Mouse (Mus musculus): ENCODE measurements around the gene Prss30. TPM values are rescaled to one million over a fixed set of nuclear protein-coding genes. Genes with fewer than 3 reads are reported as not detected.

Gene Prss30
- total RNA-seq (2014; fragmentation: Nextera tagmentation), result not detected in 2 replicates
- not detected in 2 replicates for total RNA-seq (2017)
- not detected in 2 replicates for polyA plus RNA-seq (2012)

DNA sequence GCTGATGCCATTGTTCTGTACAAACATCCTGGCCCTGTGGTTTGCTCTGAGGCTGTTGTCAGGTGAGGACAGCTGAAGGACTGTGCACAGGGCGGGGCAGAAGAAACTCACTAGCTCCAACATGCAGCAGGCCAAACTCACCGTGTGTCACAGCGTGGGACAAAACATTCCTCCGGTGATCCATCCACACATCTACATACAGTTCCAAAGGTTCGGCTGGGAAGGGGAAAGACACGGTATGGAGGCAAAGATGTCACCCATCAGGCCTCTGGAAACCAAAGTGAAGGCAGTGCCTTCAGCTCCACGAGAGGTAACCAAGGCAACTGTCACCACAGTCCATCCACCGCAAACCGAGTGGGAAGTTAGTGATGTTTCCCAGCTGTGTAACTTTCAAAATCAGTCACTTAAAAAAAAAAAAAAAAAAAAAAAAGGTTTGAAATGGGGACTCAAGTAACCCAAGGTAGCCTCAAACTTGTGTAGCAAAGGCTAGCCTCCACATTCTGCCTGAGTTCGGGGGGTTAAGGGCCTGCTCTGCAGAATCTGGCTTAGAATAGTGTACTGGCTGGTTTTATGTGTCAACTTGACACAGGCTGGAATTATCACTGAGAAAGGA lies at the start of gene Prss30:
Prss30 (minus strand) TSS at position 270 of the 613 bp plus-strand sequence.
- Histone ChIP-seq H3K36me3 (replicated peaks) (no peaks in the 10 kb centered on the region), H3K4me1 (ENCODE audit: insufficient read depth, low read depth, low read length) (no peaks in the 10 kb centered on the region), H3K27me3 (ENCODE audit: insufficient read depth, low read length) (peaks cover 14% of the 10 kb centered on the region; the same call in 1 of the 2 replicates), H3K9me3 (replicated peaks) (no peaks in the 10 kb centered on the region), H3K4me3 (ENCODE audit: low read depth, low read length) (no peak within 1 kb of the TSS)
- no peak for ATAC-seq (ENCODE audit: extremely low read depth, insufficient number of reproducible peaks, low FRiP score, poor library complexity, severe bottlenecking)
- no peak for TF ChIP-seq CTCF (IDR thresholded peaks at IDR 0.05; ENCODE audit: low read depth, low read length)
- no peak for TF ChIP-seq TAL1 (conservative IDR thresholded peaks at IDR 0.05; ENCODE audit: low read depth, low read length)
- no peak for TF ChIP-seq GATA2 (IDR thresholded peaks at IDR 0.05; ENCODE audit: borderline replicate concordance, low read depth, low read length)
- TF ChIP-seq POLR2AphosphoS5 (IDR thresholded peaks at IDR 0.05; ENCODE audit: insufficient replicate concordance, low read depth, low read length), result no peak
- TF ChIP-seq GATA1 (IDR thresholded peaks at IDR 0.05; ENCODE audit: borderline replicate concordance, low read length), result no peak
- DNase-seq (ENCODE audit: low spot score), result no peak

DNA sequence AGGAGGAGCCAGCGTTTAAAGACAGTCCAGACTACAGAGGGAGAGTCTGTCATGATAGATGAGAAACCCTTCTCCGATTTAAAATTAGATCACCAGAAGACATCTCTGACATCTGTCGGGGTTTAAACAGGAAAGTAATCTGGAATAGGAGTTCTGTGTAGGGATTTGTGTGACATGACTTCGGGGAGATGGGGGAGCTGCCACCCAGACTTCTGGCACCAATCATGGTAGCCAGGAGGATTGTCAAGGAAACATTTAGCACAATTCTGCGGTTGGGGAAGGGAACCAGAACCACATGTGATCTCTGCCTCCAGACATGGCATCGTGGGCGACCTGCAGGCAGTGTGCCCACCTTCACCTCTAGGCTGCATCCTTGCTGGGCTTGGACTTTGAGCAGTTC lies 49.1 kb upstream of the Prss30 start:
- no peak for TF ChIP-seq CTCF (IDR thresholded peaks at IDR 0.05; ENCODE audit: low read depth, low read length)
- TF ChIP-seq TAL1 (conservative IDR thresholded peaks at IDR 0.05; ENCODE audit: low read depth, low read length), result no peak
- TF ChIP-seq GATA1 (IDR thresholded peaks at IDR 0.05; ENCODE audit: borderline replicate concordance, low read length), result no peak
- TF ChIP-seq GATA2 (IDR thresholded peaks at IDR 0.05; ENCODE audit: borderline replicate concordance, low read depth, low read length), result no peak
- no peak for TF ChIP-seq POLR2AphosphoS5 (IDR thresholded peaks at IDR 0.05; ENCODE audit: insufficient replicate concordance, low read depth, low read length)
- Histone ChIP-seq H3K27me3 (ENCODE audit: insufficient read depth, low read length) (peaks cover 12% of the 10 kb centered on the region), H3K4me3 (ENCODE audit: low read depth, low read length) (no peak overlapping the region), H3K4me1 (ENCODE audit: insufficient read depth, low read depth, low read length) (no peaks in the 10 kb centered on the region; the same call in 1 of the 2 replicates), H3K36me3 (replicated peaks) (no peaks in the 10 kb centered on the region), H3K9me3 (replicated peaks) (no peaks in the 10 kb centered on the region)
- ATAC-seq (ENCODE audit: extremely low read depth, insufficient number of reproducible peaks, low FRiP score, poor library complexity, severe bottlenecking) (no peak), DNase-seq (ENCODE audit: low spot score) (no peak)

GRCm38 (mm10) chr17:24021375-24022199 lies 41.2 kb upstream of the Prss30 start:
- H3K27me3 ChIP-seq (ENCODE audit: insufficient read depth, low read length), result peaks cover 11% of the 10 kb centered on the region
- ATAC-seq (ENCODE audit: extremely low read depth, insufficient number of reproducible peaks, low FRiP score, poor library complexity, severe bottlenecking) (no peak), DNase-seq (ENCODE audit: low spot score) (no peak)
- H3K36me3 ChIP-seq (replicated peaks), result no peaks in the 10 kb centered on the region
- no peak overlapping the region for H3K4me3 ChIP-seq (ENCODE audit: low read depth, low read length)
- no peaks in the 10 kb centered on the region for H3K9me3 ChIP-seq (replicated peaks)
- no peak for TF ChIP-seq TAL1 (conservative IDR thresholded peaks at IDR 0.05; ENCODE audit: low read depth, low read length)
- no peak for TF ChIP-seq GATA1 (IDR thresholded peaks at IDR 0.05; ENCODE audit: borderline replicate concordance, low read length)
- TF ChIP-seq CTCF (IDR thresholded peaks at IDR 0.05; ENCODE audit: low read depth, low read length), result no peak
- H3K4me1 ChIP-seq (ENCODE audit: insufficient read depth, low read depth, low read length), result no peaks in the 10 kb centered on the region

DNA sequence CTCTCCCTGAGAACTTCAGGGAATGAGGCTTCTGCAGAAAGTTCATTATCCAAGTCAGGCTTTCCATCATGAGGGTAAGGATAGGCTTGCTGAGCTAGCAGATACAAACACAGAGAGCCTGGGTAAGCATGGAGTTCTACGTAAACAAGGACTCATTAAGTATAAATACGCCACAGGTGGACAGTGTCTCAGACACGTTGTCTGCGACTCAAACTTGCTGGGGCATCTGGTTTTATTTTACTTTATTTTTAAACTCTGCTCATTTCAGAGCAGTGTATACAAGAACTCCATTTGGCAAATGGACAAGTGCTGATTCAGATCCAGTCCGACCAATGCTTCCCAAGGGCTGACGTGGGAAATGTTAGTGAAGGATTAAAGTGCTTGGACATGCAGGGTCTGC lies 40.3 kb upstream of the Prss30 start:
- DNase-seq (ENCODE audit: low spot score) (no peak), ATAC-seq (ENCODE audit: extremely low read depth, insufficient number of reproducible peaks, low FRiP score, poor library complexity, severe bottlenecking) (no peak)
- TF ChIP-seq GATA2 (IDR thresholded peaks at IDR 0.05; ENCODE audit: borderline replicate concordance, low read depth, low read length) (no peak), POLR2AphosphoS5 (IDR thresholded peaks at IDR 0.05; ENCODE audit: insufficient replicate concordance, low read depth, low read length) (no peak), CTCF (IDR thresholded peaks at IDR 0.05; ENCODE audit: low read depth, low read length) (no peak), TAL1 (conservative IDR thresholded peaks at IDR 0.05; ENCODE audit: low read depth, low read length) (no peak), GATA1 (IDR thresholded peaks at IDR 0.05; ENCODE audit: borderline replicate concordance, low read length) (no peak)
- Histone ChIP-seq H3K4me3 (ENCODE audit: low read depth, low read length) (no peak overlapping the region), H3K27me3 (ENCODE audit: insufficient read depth, low read length) (peaks cover 11% of the 10 kb centered on the region), H3K9me3 (replicated peaks) (no peaks in the 10 kb centered on the region), H3K36me3 (replicated peaks) (no peaks in the 10 kb centered on the region), H3K4me1 (ENCODE audit: insufficient read depth, low read depth, low read length) (no peaks in the 10 kb centered on the region)

DNA sequence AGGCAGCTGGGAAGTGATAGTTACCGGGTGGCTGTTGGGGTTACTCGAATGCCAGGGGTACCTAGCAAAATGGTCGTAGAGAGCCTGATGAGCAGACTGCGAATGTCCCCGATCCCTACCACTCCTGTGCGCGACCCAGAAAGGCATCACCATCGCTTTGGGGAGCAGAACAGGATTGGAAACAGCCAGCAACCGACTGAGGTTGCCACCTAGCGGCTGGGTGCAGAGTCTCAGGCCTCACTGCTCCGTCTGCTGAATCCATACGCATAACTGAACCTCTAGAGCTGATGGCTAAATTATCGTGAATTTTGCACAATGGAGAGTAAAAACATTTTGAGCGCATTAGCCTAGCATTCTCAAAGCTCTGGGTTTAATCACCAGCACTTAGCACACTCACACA lies 35.4 kb upstream of the Prss30 start:
- Histone ChIP-seq H3K27me3 (ENCODE audit: insufficient read depth, low read length) (peaks cover 9% of the 10 kb centered on the region; the same call in 1 of the 2 replicates), H3K4me1 (ENCODE audit: insufficient read depth, low read depth, low read length) (no peaks in the 10 kb centered on the region), H3K36me3 (replicated peaks) (no peaks in the 10 kb centered on the region), H3K4me3 (ENCODE audit: low read depth, low read length) (no peak overlapping the region), H3K9me3 (replicated peaks) (no peaks in the 10 kb centered on the region)
- TF ChIP-seq CTCF (IDR thresholded peaks at IDR 0.05; ENCODE audit: low read depth, low read length) (peak; percentile 34; the same call in 1 of the 2 replicates), TAL1 (conservative IDR thresholded peaks at IDR 0.05; ENCODE audit: low read depth, low read length) (no peak)
- ATAC-seq (ENCODE audit: extremely low read depth, insufficient number of reproducible peaks, low FRiP score, poor library complexity, severe bottlenecking), result peak; percentile 28; the same call in 1 of the 2 replicates
- DNase-seq (ENCODE audit: low spot score), result peak; percentile 18

DNA sequence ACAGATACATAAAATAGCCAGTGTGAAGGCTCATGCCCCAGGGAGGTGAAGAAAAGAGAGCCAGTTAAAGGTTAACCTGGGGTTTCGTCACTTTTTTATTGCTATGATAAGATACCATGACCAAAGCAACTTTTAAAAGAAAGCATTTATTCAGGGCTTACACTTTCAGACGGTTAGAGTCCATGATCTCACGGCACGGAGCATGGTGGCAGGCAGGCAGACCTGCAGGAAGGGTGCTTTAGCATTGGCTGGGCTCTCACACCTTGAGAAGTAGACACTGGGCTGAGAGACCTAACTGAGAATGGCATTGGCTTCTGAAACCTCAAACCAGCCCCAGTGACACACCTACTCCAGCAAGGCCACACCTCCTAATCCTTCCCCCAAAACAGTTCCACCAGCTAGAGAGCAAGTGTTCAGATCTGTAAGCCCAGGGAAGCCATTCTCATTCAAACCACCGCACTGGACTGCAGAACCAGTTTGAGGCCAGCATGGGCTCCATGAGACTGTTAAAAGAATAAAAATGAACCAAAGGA lies 34.1 kb upstream of the Prss30 start:
- Histone ChIP-seq H3K27me3 (ENCODE audit: insufficient read depth, low read length) (peaks cover 7% of the 10 kb centered on the region; the same call in 1 of the 2 replicates), H3K4me1 (ENCODE audit: insufficient read depth, low read depth, low read length) (no peaks in the 10 kb centered on the region), H3K9me3 (replicated peaks) (no peaks in the 10 kb centered on the region), H3K36me3 (replicated peaks) (no peaks in the 10 kb centered on the region), H3K4me3 (ENCODE audit: low read depth, low read length) (no peak overlapping the region)
- ATAC-seq (ENCODE audit: extremely low read depth, insufficient number of reproducible peaks, low FRiP score, poor library complexity, severe bottlenecking) (no peak), DNase-seq (ENCODE audit: low spot score) (no peak)
- TF ChIP-seq TAL1 (conservative IDR thresholded peaks at IDR 0.05; ENCODE audit: low read depth, low read length), result no peak
- TF ChIP-seq GATA2 (IDR thresholded peaks at IDR 0.05; ENCODE audit: borderline replicate concordance, low read depth, low read length), result no peak
- no peak for TF ChIP-seq POLR2AphosphoS5 (IDR thresholded peaks at IDR 0.05; ENCODE audit: insufficient replicate concordance, low read depth, low read length)
- no peak for TF ChIP-seq GATA1 (IDR thresholded peaks at IDR 0.05; ENCODE audit: borderline replicate concordance, low read length)
- TF ChIP-seq CTCF (IDR thresholded peaks at IDR 0.05; ENCODE audit: low read depth, low read length), result no peak

All from G1E (cell line).